Mouse (Mus musculus): ENCODE measurements at regions not wholly inside any gene's neighbourhood (a gene's known extent, or its start where the extent isn't known, plus 50 kb on each side); places are given as distances from the start of the nearest gene placed in this dataset.

- in situ Hi-C loops (cut with MboI, MseI), result no loop called here
Observed at GRCm38 (mm10) chr10:17630861-17631581, 92.0 kb upstream of the Cited2 start.

DNA sequence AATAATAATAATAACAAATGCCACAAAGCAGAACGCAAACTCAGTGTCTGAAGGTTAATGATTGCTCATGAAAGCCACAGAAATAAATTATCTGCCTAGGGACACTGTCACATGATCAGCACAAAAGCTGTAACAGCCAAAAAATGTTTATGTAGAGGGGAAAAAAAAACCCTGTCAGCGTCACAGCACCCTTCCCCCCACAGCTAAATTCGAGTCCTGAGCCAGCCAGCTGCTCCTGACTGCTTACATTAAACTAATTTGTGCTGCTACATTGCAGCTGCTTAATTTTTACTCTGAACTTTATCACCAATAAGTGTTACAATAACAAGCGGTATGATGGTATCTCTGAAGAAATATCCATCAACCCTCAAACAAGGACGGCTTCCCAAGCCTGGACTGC, 91.2 kb upstream of the Cited2 start:
- in situ Hi-C loops (cut with MboI, MseI), result no loop called here

GRCm38 (mm10) chr10:17632959-17633674, 89.9 kb upstream of the Cited2 start:
- in situ Hi-C loops (cut with MboI, MseI), result no loop called here

- in situ Hi-C loops (cut with MboI, MseI), result no loop called here
Observed at GRCm38 (mm10) chr10:17645363-17645762, 77.7 kb upstream of the Cited2 start.

DNA sequence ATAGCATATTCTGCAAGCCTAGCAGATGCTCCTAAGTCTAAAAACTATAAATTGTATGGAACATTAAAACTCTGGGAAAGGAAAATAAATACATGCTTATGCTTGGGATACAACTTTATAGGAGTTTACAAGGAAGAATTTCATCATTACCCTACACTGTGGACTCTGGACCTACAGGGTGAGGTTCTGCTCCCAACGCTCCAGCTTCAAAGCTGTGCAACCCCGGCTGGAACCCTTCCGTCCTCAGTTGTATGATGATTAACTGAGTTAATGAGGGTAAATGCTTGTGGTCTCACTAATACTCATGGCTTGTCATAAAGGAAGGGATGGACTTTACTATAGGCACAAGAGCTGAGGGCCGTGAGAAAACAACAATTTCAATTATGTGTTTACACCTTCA, 76.6 kb upstream of the Cited2 start:
- in situ Hi-C loops (cut with MboI, MseI), result no loop called here

DNA sequence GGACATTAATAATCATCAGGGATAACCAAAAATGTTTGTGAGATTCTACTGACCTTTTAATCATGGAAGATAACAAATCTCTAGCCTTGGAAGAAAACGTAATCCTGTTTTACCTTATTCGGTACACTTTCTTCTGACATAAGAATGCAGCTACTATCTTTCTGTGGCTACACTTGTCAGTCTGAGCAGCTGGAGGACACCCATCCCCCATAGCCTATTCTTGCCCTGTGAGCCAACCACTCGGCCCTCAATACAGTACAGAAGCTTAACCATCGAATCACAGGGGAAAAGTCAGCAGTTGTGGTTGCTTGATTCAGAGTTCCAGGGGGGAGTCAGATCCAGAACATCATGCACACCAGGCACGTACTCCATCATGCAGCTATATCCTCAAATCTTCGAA, 74.9 kb upstream of the Cited2 start:
- in situ Hi-C loops (cut with MboI, MseI), result no loop called here

- in situ Hi-C loops (cut with MboI, MseI), result no loop called here
Observed at GRCm38 (mm10) chr10:17650997-17651750, 71.8 kb upstream of the Cited2 start.

DNA sequence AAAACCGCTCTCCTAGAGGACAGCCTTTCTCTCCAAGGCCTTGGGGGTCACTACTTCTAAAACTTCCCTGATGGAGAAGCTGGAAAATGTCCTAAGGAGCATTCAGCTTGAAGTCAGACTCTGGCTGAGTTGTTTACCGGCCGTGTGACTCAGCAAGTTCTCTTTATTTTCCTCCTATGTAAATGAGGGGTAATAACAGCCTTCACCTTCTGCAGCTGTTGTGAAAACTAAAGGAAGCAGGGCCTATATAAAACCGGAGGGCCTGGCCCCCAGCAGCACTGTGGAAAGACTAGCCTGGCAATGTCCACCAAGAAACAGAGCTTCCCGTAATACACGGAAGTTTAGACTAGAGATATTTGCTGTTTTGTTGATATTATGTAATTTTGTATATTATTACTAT, 69.7 kb upstream of the Cited2 start:
- in situ Hi-C loops (cut with MboI, MseI), result no loop called here

GRCm38 (mm10) chr10:17653785-17654184, 69.2 kb upstream of the Cited2 start:
- in situ Hi-C loops (cut with MboI, MseI), result no loop called here

GRCm38 (mm10) chr10:17654308-17654858, 68.6 kb upstream of the Cited2 start:
- in situ Hi-C loops (cut with MboI, MseI), result no loop called here

DNA sequence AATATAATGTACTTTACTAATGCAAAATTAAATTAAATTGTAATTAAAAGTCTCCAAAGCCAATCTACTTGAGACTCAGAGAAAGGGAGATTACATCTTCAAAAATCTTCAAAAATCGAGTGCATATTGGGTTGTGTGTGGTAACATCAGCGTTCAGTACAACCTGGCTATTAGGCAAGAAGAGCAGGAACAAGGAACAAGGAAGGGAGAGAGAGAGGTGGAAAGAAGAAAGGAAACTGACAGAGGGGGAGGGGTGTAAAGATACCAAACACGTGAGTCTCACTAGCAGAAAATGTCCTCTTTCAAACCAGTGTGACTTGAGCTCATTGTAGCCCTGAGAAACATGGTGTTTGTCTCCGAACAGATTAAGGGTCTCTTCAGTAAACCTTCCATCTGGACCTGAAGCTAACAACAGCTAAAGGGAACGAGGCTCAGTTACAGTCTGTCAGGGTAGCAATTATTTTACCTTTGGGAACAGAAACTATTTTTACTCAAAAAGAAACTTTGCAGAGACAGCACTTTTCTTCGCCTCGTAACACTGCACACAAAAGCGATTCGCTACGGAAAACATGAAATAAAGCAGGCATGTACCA, 67.5 kb upstream of the Cited2 start:
- in situ Hi-C loops (cut with MboI, MseI), result no loop called here

DNA sequence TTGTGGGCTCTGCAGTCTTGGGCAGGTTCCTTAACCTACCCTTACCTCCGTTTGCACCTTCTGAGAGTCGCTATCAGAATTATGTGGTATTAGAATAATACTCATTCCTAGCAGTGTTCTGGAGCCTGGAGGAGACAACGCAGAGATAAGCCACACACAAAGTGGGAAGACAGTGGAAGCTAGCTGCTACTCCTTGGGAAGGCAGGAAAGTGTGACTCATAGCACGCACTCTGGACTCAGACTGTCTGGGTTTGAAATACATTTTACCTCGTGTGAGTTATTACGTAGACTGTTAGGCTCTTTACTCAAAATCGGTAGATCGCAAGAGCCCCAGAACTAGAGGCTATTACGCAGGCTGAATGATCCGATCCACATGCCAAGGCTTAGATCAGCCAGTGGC, 66.7 kb upstream of the Cited2 start:
- in situ Hi-C loops (cut with MboI, MseI), result no loop called here

GRCm38 (mm10) chr10:17656872-17657482, 66.0 kb upstream of the Cited2 start:
- in situ Hi-C loops (cut with MboI, MseI), result no loop called here

GRCm38 (mm10) chr10:17659575-17659974, 63.4 kb upstream of the Cited2 start:
- in situ Hi-C loops (cut with MboI, MseI), result no loop called here

DNA sequence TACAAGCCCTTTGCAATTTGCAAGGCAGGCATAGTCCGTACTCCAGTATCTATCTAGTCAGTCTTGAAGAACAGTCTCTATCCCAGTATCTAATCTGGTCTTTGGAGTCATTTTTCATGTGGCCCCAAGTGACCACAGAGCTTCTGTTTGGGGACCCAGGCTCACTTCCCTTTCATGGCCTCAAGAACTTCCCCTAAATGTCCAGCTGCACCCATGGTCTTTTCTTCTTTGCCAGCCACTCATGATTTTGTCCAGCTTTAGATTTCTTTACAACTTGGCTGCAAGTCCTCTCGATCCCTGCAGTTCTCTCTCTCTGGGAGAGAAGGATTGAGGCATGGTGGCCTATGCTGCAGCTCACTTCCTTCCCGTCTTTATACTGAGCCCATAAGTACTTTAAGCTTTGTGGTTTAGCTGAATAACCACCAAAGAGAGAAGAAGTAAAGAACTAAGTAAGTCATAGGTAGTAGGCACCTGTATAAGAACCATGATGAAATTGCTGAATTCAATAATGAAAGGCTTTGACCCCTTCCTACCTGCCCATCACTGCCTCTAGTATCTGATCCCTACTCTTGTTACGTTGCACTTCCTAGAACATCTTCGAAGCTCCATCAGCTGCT, 62.1 kb upstream of the Cited2 start:
- in situ Hi-C loops (cut with MboI, MseI), result no loop called here

DNA sequence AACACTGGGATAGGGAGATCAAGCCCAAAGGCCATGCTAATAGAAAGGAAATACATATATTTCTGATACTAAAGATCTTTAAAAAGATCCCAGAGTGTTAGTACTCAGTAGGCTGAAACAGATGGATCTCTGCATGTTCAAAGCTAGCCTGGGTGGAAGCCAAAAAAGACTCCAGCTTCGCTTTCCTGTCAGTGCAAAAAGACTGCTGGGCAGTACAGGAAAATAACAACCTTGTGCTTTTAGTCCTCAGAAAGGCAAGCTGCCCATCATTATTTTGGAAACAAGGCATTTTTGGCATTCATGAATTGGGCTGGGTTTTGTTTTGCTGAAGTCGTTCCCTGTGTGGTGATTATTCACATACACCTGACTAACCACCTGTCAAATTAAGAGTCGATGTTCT, 56.9 kb upstream of the Cited2 start:
- in situ Hi-C loops (cut with MboI, MseI), result no loop called here

GRCm38 (mm10) chr10:17669401-17669800, 53.6 kb upstream of the Cited2 start:
- in situ Hi-C loops (cut with MboI, MseI), result no loop called here

Data from T-helper 17 cell (primary cell).